Mouse (Mus musculus) MEL (cell line): Measurements from ENCODE around the gene Olfr1009. TPM values are rescaled to one million over a fixed set of nuclear protein-coding genes. Genes with fewer than 3 reads are reported as not detected.

Experiments
- DNase-seq: peaks from one replicate; pipeline ENCODE4 v3.0.0; 2011; ENCODE audit warnings: low read depth, low spot score
- H3K27ac ChIP-seq: 2 replicates; pipeline ENCODE4 v1.5.1; 2012; ENCODE audit warnings: low read depth, mild to moderate bottlenecking, control low read depth, low read length, moderate library complexity; ENCODE audit not compliant: control insufficient read depth
- H3K27me3 ChIP-seq, 2 experiments: fragments of 150-350 bp in 1 of 2; sonication (generic) in 1 of 2; 2 replicates each; pipeline ENCODE4 v1.6.1; 2012; ENCODE audit warnings: low read length in 2 of 2, mild to moderate bottlenecking in 2 of 2, improper control_type of control experiment in 1 of 2, moderate library complexity in 1 of 2; ENCODE audit not compliant: insufficient read depth in 2 of 2, control insufficient read depth in 1 of 2
- H3K36me3 ChIP-seq, 2 experiments: 2 replicates each; pipeline ENCODE4 v1.6.1; 2012 to 2014; ENCODE audit warnings: low read length in 2 of 2, improper control_type of control experiment in 1 of 2, inconsistent platforms in 1 of 2, mild to moderate bottlenecking in 1 of 2; ENCODE audit not compliant: insufficient read depth in 2 of 2, control insufficient read depth in 1 of 2
- H3K4me1 ChIP-seq, 2 experiments: fragments of 150-350 bp in 1 of 2; sonication (generic) in 1 of 2; 2 replicates each; pipeline ENCODE4 v1.6.1; 2012; ENCODE audit warnings: low read length in 2 of 2, improper control_type of control experiment in 1 of 2, mild to moderate bottlenecking in 1 of 2; ENCODE audit not compliant: insufficient read depth in 2 of 2, control insufficient read depth in 1 of 2
- H3K4me3 ChIP-seq, 2 experiments: fragments of 150-350 bp in 1 of 2; sonication (generic) in 1 of 2; 2 replicates each; pipeline ENCODE4 v1.5.1; 2012; ENCODE audit warnings: low read depth in 2 of 2, low read length in 2 of 2, mild to moderate bottlenecking in 2 of 2, moderate library complexity in 2 of 2, control low read depth in 1 of 2, improper control_type of control experiment in 1 of 2; ENCODE audit not compliant: control insufficient read depth in 1 of 2, insufficient read depth in 1 of 2
- H3K79me2 ChIP-seq: 2 replicates; pipeline ENCODE4 v1.6.1; 2012; ENCODE audit warnings: mild to moderate bottlenecking, low read length, moderate library complexity; ENCODE audit not compliant: control insufficient read depth, poor library complexity, insufficient read depth
- H3K9ac ChIP-seq: 2 replicates; pipeline ENCODE4 v1.6.1; 2012; ENCODE audit warnings: low read depth, mild to moderate bottlenecking, control low read depth, low read length, moderate library complexity; ENCODE audit not compliant: control insufficient read depth, poor library complexity, severe bottlenecking
- H3K9me3 ChIP-seq: fragments of 150-350 bp; sonication (generic); replicated peaks from 2 replicates; pipeline ENCODE4 v1.6.1; 2012; ENCODE audit warnings: mild to moderate bottlenecking, low read length, improper control_type of control experiment, moderate library complexity; ENCODE audit not compliant: insufficient read depth
- CTCF ChIP-seq, 3 experiments: IDR thresholded peaks in 2 of 3; conservative IDR thresholded peaks in 1 of 3; 2 replicates each; pipeline ENCODE4 v1.5.1; 2011 to 2012; ENCODE audit warnings: low read length in 3 of 3, low read depth in 2 of 3, mild to moderate bottlenecking in 2 of 3, improper control_type of control experiment in 1 of 3, inconsistent platforms in 1 of 3, mixed read lengths in 1 of 3, moderate library complexity in 1 of 3; ENCODE audit not compliant: control insufficient read depth in 1 of 3, insufficient read depth in 1 of 3, poor library complexity in 1 of 3, severe bottlenecking in 1 of 3
- E2F4 ChIP-seq: IDR thresholded peaks from 2 replicates; pipeline ENCODE4 v1.6.1; 2011; ENCODE audit warnings: low read depth, low read length, improper control_type of control experiment, borderline replicate concordance
- ELF1 ChIP-seq: IDR thresholded peaks from 2 replicates; pipeline ENCODE4 v1.6.1; 2014; ENCODE audit warnings: low read depth, mild to moderate bottlenecking, inconsistent platforms, low read length, improper control_type of control experiment, moderate library complexity
- ETS1 ChIP-seq: IDR thresholded peaks from 2 replicates; pipeline ENCODE4 v1.6.1; 2012; ENCODE audit warnings: low read depth, mild to moderate bottlenecking, inconsistent platforms, low read length, improper control_type of control experiment, moderate library complexity
- HCFC1 ChIP-seq: IDR thresholded peaks from 2 replicates; pipeline ENCODE4 v1.6.1; 2012; ENCODE audit warnings: low read depth, mild to moderate bottlenecking, inconsistent platforms, low read length, improper control_type of control experiment, moderate library complexity
- JUND ChIP-seq: IDR thresholded peaks from 2 replicates; pipeline ENCODE4 v1.6.1; 2011; ENCODE audit warnings: low read depth, mild to moderate bottlenecking, improper control_type of control experiment, low read length
- KAT2A ChIP-seq: conservative IDR thresholded peaks from 2 replicates; pipeline ENCODE4 v1.6.1; 2012; ENCODE audit warnings: low read depth, low read length, improper control_type of control experiment, inconsistent platforms
- MAFK ChIP-seq: IDR thresholded peaks from 2 replicates; pipeline ENCODE4 v1.6.1; 2011; ENCODE audit warnings: low read depth, mild to moderate bottlenecking, low read length, improper control_type of control experiment, borderline replicate concordance
- MAX ChIP-seq: IDR thresholded peaks from 2 replicates; pipeline ENCODE4 v1.6.1; 2011; ENCODE audit warnings: low read length, improper control_type of control experiment
- MAZ ChIP-seq: IDR thresholded peaks from 2 replicates; pipeline ENCODE4 v1.6.1; 2012; ENCODE audit warnings: low read depth, mild to moderate bottlenecking, inconsistent platforms, low read length, improper control_type of control experiment
- MXI1 ChIP-seq: IDR thresholded peaks from 2 replicates; pipeline ENCODE4 v1.6.1; 2011; ENCODE audit warnings: mild to moderate bottlenecking, low read depth, low read length, improper control_type of control experiment
- MYC ChIP-seq: IDR thresholded peaks from 2 replicates; pipeline ENCODE4 v1.6.1; 2011; ENCODE audit warnings: low read depth, mild to moderate bottlenecking, low read length, improper control_type of control experiment, moderate library complexity
- NRF1 ChIP-seq: IDR thresholded peaks from 2 replicates; pipeline ENCODE4 v1.6.1; 2014; ENCODE audit warnings: low read depth, mild to moderate bottlenecking, inconsistent platforms, low read length, improper control_type of control experiment, moderate library complexity; ENCODE audit not compliant: poor library complexity, insufficient read depth, severe bottlenecking
- POLR2A ChIP-seq, 2 experiments: IDR thresholded peaks; 2 replicates each; pipeline ENCODE4 v1.6.1; 2011 to 2012; ENCODE audit warnings: low read length in 2 of 2, mild to moderate bottlenecking in 2 of 2, control low read depth in 1 of 2, improper control_type of control experiment in 1 of 2, low read depth in 1 of 2, moderate library complexity in 1 of 2; ENCODE audit not compliant: control insufficient read depth in 1 of 2, insufficient read depth in 1 of 2, poor library complexity in 1 of 2
- POLR2AphosphoS5 ChIP-seq: IDR thresholded peaks from 2 replicates; pipeline ENCODE4 v1.6.1; 2012; ENCODE audit warnings: low read depth, borderline replicate concordance, mild to moderate bottlenecking, inconsistent platforms, low read length, moderate library complexity, mixed read lengths
- RAD21 ChIP-seq: IDR thresholded peaks from 2 replicates; pipeline ENCODE4 v1.6.1; 2011; ENCODE audit warnings: mild to moderate bottlenecking, low read depth, low read length, improper control_type of control experiment
- RCOR1 ChIP-seq: IDR thresholded peaks from 2 replicates; pipeline ENCODE4 v1.6.1; 2012; ENCODE audit warnings: low read depth, mild to moderate bottlenecking, inconsistent platforms, low read length, improper control_type of control experiment
- SMC3 ChIP-seq: IDR thresholded peaks from 2 replicates; pipeline ENCODE4 v1.6.1; 2011; ENCODE audit warnings: low read depth, low read length, improper control_type of control experiment
- TAL1 ChIP-seq: IDR thresholded peaks from 2 replicates; pipeline ENCODE4 v1.6.1; 2012; ENCODE audit warnings: mild to moderate bottlenecking, inconsistent platforms, low read length, moderate library complexity, mixed read lengths
- USF1 ChIP-seq: IDR thresholded peaks from 2 replicates; pipeline ENCODE4 v1.6.1; 2014; ENCODE audit warnings: low read depth, mild to moderate bottlenecking, inconsistent platforms, low read length, improper control_type of control experiment, moderate library complexity
- USF2 ChIP-seq, 2 experiments: IDR thresholded peaks; 2 replicates each; pipeline ENCODE4 v1.6.1; 2011 to 2012; ENCODE audit warnings: improper control_type of control experiment in 2 of 2, low read length in 2 of 2, borderline replicate concordance in 1 of 2, inconsistent platforms in 1 of 2, low read depth in 1 of 2, mild to moderate bottlenecking in 1 of 2; ENCODE audit not compliant: insufficient read depth in 1 of 2
- ZC3H11A ChIP-seq: IDR thresholded peaks from 2 replicates; pipeline ENCODE4 v1.6.1; 2012; ENCODE audit warnings: low read depth, mild to moderate bottlenecking, inconsistent platforms, low read length, improper control_type of control experiment
- ZKSCAN1 ChIP-seq: IDR thresholded peaks from 2 replicates; pipeline ENCODE4 v1.6.1; 2012; ENCODE audit warnings: low read depth, mild to moderate bottlenecking, inconsistent platforms, low read length, improper control_type of control experiment, moderate library complexity
- ZMIZ1 ChIP-seq: IDR thresholded peaks from 2 replicates; pipeline ENCODE4 v1.6.1; 2012; ENCODE audit warnings: low read depth, mild to moderate bottlenecking, inconsistent platforms, low read length, improper control_type of control experiment, moderate library complexity
- ZNF384 ChIP-seq: IDR thresholded peaks from 2 replicates; pipeline ENCODE4 v1.6.1; 2012; ENCODE audit warnings: low read depth, mild to moderate bottlenecking, inconsistent platforms, low read length, improper control_type of control experiment
- polyA plus RNA-seq, 2 experiments: library from polyadenylated mRNA; stranded (reverse) in 1 of 2; unstranded in 1 of 2; fragments of >175 nt in 1 of 2; fragments of >200 nt in 1 of 2; gene quantifications; 2 replicates each; pipeline versions ENCODE4 v1.2.1 to v1.2.4; 2012; ENCODE audit warnings: low replicate concordance in 2 of 2, low read depth in 1 of 2; ENCODE audit not compliant: insufficient read length in 2 of 2, insufficient read depth in 1 of 2, missing spikeins in 1 of 2
- total RNA-seq: library from RNA; depleted of rRNA; stranded (reverse); fragments of 300-350 nt; gene quantifications from 2 replicates; pipeline ENCODE4 v1.2.3, GENCODE M21; 2012

The Olfr1009 gene
- total and polyA plus RNA-seq, 3 experiments = not detected

DNA sequence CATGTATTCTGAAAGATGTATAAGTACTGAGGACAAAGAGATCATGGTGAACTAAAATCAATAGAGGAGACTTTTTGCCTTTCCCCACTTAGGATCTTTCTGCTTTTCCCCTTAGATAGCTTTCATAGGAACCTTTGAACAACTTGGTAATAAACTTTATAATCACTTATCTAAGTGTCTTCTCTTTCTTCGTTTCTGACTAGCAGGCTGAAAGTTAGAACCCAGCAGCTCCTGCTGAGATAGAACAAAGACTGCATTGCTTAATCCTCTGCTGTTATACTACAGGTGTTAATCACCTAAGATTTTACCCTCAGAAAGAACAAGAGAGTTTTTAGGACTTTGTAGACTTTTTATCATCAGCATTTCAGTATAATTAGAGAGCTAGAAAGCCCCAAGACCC lies 4.1 kb upstream of the Olfr1009 start:
- no peaks in the 10 kb centered on the region for H3K27me3 ChIP-seq
- H3K4me1 ChIP-seq = no peaks in the 10 kb centered on the region
- no peak overlapping the region for H3K9ac ChIP-seq
- H3K4me3 ChIP-seq = no peak overlapping the region
- H3K36me3 ChIP-seq = no peaks in the 10 kb centered on the region
- no peak overlapping the region for H3K27ac ChIP-seq
- no peak for DNase-seq
- H3K9me3 ChIP-seq = no peaks in the 10 kb centered on the region
- no peaks in the 10 kb centered on the region for H3K79me2 ChIP-seq
- TF ChIP-seq HCFC1 (no peak), POLR2A (IDR thresholded peaks at IDR 0.05; ENCODE audit: control insufficient read depth in 1 of 2, insufficient read depth in 1 of 2, low read depth in 1 of 2, low read length in 2 of 2, poor library complexity in 1 of 2) (no peak)

- DNase-seq = peak; percentile 67
- H3K4me3 ChIP-seq = peak overlapping the region in 1 of 2 experiments; percentile 45; a peak in 2 of 4 replicates
- TF ChIP-seq JUND = no peak
- TF ChIP-seq MXI1 = no peak
- TF ChIP-seq ZMIZ1 = no peak
- no peak for TF ChIP-seq RCOR1
- no peak for TF ChIP-seq TAL1
- peak; percentile 96 for TF ChIP-seq RAD21
- TF ChIP-seq ZNF384 = no peak
- TF ChIP-seq POLR2A (IDR thresholded peaks at IDR 0.05; ENCODE audit: control insufficient read depth in 1 of 2, insufficient read depth in 1 of 2, low read depth in 1 of 2, low read length in 2 of 2, poor library complexity in 1 of 2) = no peak
- TF ChIP-seq SMC3 = peak; percentile 83
- no peak for TF ChIP-seq ETS1
- TF ChIP-seq USF1 = no peak
- TF ChIP-seq NRF1 = no peak
- no peak for TF ChIP-seq MAX
- no peak for TF ChIP-seq MAZ
- no peak for TF ChIP-seq USF2 (IDR thresholded peaks at IDR 0.05; ENCODE audit: borderline replicate concordance in 1 of 2, insufficient read depth in 1 of 2, low read depth in 1 of 2, low read length in 2 of 2)
- TF ChIP-seq POLR2AphosphoS5 = no peak
- no peak for TF ChIP-seq MAFK
- TF ChIP-seq ZKSCAN1 = no peak
- TF ChIP-seq E2F4 = no peak
- no peak for TF ChIP-seq KAT2A
- peak; percentile 35 to 82 (median 61) for TF ChIP-seq CTCF (IDR thresholded peaks at IDR 0.05 in 2 of 3, conservative IDR thresholded peaks at IDR 0.05 in 1 of 3; ENCODE audit: control insufficient read depth in 1 of 3, insufficient read depth in 1 of 3, low read depth in 2 of 3, low read length in 3 of 3, poor library complexity in 1 of 3, severe bottlenecking in 1 of 3)
- TF ChIP-seq ELF1 = no peak
- TF ChIP-seq MYC = no peak
- TF ChIP-seq ZC3H11A = peak; percentile 87
Measured at GRCm38 (mm10) chr2:85725793-85726192, 10.6 kb downstream of the Olfr1009 start.

More at GRCm38 (mm10) chr2:85725793-85726192, 10.6 kb downstream of the Olfr1009 start:
- H3K9ac ChIP-seq = no peak overlapping the region; the same call in 1 of the 2 replicates
- H3K9me3 ChIP-seq = no peaks in the 10 kb centered on the region
- no peaks in the 10 kb centered on the region for H3K36me3 ChIP-seq
- H3K4me1 ChIP-seq = no peaks in the 10 kb centered on the region
- H3K79me2 ChIP-seq = no peaks in the 10 kb centered on the region
- no peaks in the 10 kb centered on the region for H3K27me3 ChIP-seq
- no peak overlapping the region for H3K27ac ChIP-seq
